Mouse (Mus musculus) lung, postnatal 25 days (tissue): Measurements from ENCODE around the gene Kif18b.

Source experiments
- DNase-seq: peaks from one replicate; pipeline ENCODE4 v3.0.0; 2022; ENCODE audit warnings: low spot score

The Kif18b gene

GRCm38 (mm10) chr11:102924557-102925350 is at the start of gene Kif18b:
Gene Kif18b (minus strand): TSS chr11:102925124.
- peak; percentile 95 for DNase-seq

GRCm38 (mm10) chr11:102972326-102972725 is 47.4 kb upstream of the Kif18b start:
- no peak for DNase-seq

GRCm38 (mm10) chr11:102971604-102972003 is 46.7 kb upstream of the Kif18b start:
- DNase-seq: no peak

GRCm38 (mm10) chr11:102964547-102965091 is 39.7 kb upstream of the Kif18b start:
- peak; percentile 28 for DNase-seq

GRCm38 (mm10) chr11:102963855-102964546 is 39.1 kb upstream of the Kif18b start:
- DNase-seq: no peak

- no peak for DNase-seq
Measured at GRCm38 (mm10) chr11:102963246-102963854, 38.4 kb upstream of the Kif18b start.

- DNase-seq: no peak
Measured at GRCm38 (mm10) chr11:102962861-102963245, 37.9 kb upstream of the Kif18b start.

GRCm38 (mm10) chr11:102961082-102961481 is 36.2 kb upstream of the Kif18b start:
- no peak for DNase-seq

- DNase-seq: no peak
Measured at GRCm38 (mm10) chr11:102958870-102959269, 33.9 kb upstream of the Kif18b start.

GRCm38 (mm10) chr11:102958431-102958830 is 33.5 kb upstream of the Kif18b start:
- DNase-seq: no peak

- no peak for DNase-seq
Measured at GRCm38 (mm10) chr11:102957692-102958091, 32.8 kb upstream of the Kif18b start.

GRCm38 (mm10) chr11:102956962-102957614 is 32.2 kb upstream of the Kif18b start:
- DNase-seq: peak; percentile 67

GRCm38 (mm10) chr11:102952922-102953321 is 28.0 kb upstream of the Kif18b start:
- DNase-seq: no peak

GRCm38 (mm10) chr11:102948043-102948961 is 23.4 kb upstream of the Kif18b start:
- DNase-seq: peak; percentile 14

- no peak for DNase-seq
Measured at GRCm38 (mm10) chr11:102946992-102947343, 22.0 kb upstream of the Kif18b start.

GRCm38 (mm10) chr11:102946265-102946991 is 21.5 kb upstream of the Kif18b start, which contains the start of gene C1ql1:
Gene C1ql1 (minus strand): TSS chr11:102946688.
- DNase-seq: peak; percentile 88

GRCm38 (mm10) chr11:102945306-102946264 is 20.7 kb upstream of the Kif18b start:
- DNase-seq: no peak

GRCm38 (mm10) chr11:102941236-102941635 is 16.3 kb upstream of the Kif18b start:
- DNase-seq: no peak

GRCm38 (mm10) chr11:102939024-102939675 is 14.2 kb upstream of the Kif18b start:
- DNase-seq: no peak
